Mouse (Mus musculus) neural tube, embryonic 12.5 days (tissue): ENCODE measurements around the gene Angptl6. TPM values are rescaled to one million over a fixed set of nuclear protein-coding genes. Genes with fewer than 3 reads are reported as not detected.
"Not testable (repeated sequence)": the region's sequence is repeated elsewhere in the genome, so short reads cannot be mapped to it uniquely, and the experiment has no call there.

Source experiments
- ATAC-seq: fragments of 200-750 bp; cut with Nextera tagmentation; 2 replicates; pipeline ENCODE4 v1.8.0; 2017; ENCODE audit warnings: low read depth, mild to moderate bottlenecking, moderate TSS enrichment, moderate library complexity; ENCODE audit not compliant: low FRiP score
- H3K27ac ChIP-seq: fragments of 300-500 bp; sonication (generic); 2 replicates; pipeline ENCODE4 v1.5.1; 2016
- H3K27me3 ChIP-seq: fragments of 300-500 bp; sonication (generic); replicated peaks from 2 replicates; pipeline ENCODE4 v1.6.1; 2016; ENCODE audit warnings: mild to moderate bottlenecking
- H3K36me3 ChIP-seq: fragments of 300-500 bp; sonication (generic); 2 replicates; pipeline ENCODE4 v1.6.1; 2016; ENCODE audit warnings: mild to moderate bottlenecking
- H3K4me1 ChIP-seq: fragments of 300-500 bp; sonication (generic); 2 replicates; pipeline ENCODE4 v1.6.1; 2016
- H3K4me2 ChIP-seq: fragments of 300-500 bp; sonication (generic); replicated peaks from 2 replicates; pipeline ENCODE4 v1.6.1; 2016; ENCODE audit warnings: mild to moderate bottlenecking
- H3K4me3 ChIP-seq: fragments of 300-500 bp; sonication (generic); 2 replicates; pipeline ENCODE4 v1.5.1; 2016
- H3K9ac ChIP-seq: fragments of 300-500 bp; sonication (generic); 2 replicates; pipeline ENCODE4 v1.6.1; 2016; ENCODE audit warnings: mild to moderate bottlenecking
- H3K9me3 ChIP-seq: fragments of 300-500 bp; sonication (generic); 2 replicates; pipeline ENCODE4 v1.6.1; 2016; ENCODE audit warnings: mild to moderate bottlenecking
- WGBS: fragments of 180-500 bp; shearing (Covaris S2); methylation state at CpG from one replicate; pipeline ENCODE4 v1.1.7; 2016; 5-methylcytosine and 5-hydroxymethylcytosine counted together
- polyA plus RNA-seq: library from polyadenylated mRNA; unstranded; fragments of >200 nt; fragmentation: Nextera tagmentation; extraction: Ambion mirVana; gene quantifications from 2 replicates; pipeline ENCODE4 v1.2.1, GENCODE M21; 2016

The Angptl6 gene
- polyA plus RNA-seq, 1 experiment from 2014 or later = 5.8 TPM

DNA sequence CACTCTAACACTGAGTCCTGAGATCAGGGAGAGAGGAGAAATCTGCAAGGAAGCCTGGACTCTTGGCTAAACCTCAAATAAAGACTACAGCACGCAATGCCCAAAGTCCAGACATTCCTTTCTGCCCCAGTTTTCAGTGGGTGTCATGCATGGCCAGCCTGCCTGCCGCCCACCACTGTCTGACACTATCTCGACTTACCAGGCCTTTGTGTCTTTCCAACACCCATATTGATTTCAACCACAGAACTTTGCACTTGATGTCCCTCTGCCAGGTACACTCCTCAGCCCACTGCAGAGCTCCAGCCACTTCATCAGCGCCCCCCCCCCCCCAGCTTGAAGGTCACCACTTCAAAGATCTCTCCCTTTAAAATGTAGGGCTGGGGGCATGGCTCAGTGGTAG, 17.3 kb downstream of the Angptl6 start:
- Histone ChIP-seq H3K4me3 (0 out of 2 replicates have a peak overlapping the region, but pooled peaks have one; percentile 0), H3K4me1 (no peaks in the 10 kb centered on the region), H3K36me3 (no peaks in the 10 kb centered on the region), H3K4me2 (no peak overlapping the region), H3K9ac (no peak overlapping the region), H3K27me3 (peaks cover 3% of the 10 kb centered on the region; the same call in 1 of the 2 replicates), H3K9me3 (no peaks in the 10 kb centered on the region), H3K27ac (no peak overlapping the region)
- ATAC-seq = no peak
- 55% methylated on average over 4 of the region's 4 CpGs for WGBS

DNA sequence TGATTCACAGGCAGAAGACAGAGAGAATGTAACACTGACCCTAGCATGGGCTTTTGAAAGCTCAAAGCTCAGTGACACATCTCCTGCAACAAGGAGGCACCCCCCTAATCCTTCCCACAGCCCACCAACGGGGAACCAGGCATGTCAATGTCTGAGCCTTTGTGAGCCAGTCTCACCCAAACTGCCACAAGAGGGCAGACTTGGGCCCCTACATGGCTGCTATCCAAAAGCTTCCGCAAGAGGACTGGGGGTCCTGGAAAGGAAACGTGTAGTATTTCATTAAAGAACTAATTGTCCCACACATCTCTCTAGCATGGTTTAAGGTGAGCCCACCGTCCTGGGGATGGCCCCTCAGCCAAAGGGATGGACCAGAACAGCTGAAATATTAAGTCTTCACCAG, 17.7 kb downstream of the Angptl6 start:
- no peak overlapping the region for H3K27ac ChIP-seq
- no peaks in the 10 kb centered on the region for H3K4me1 ChIP-seq
- no peak for ATAC-seq
- no peaks in the 10 kb centered on the region for H3K36me3 ChIP-seq
- H3K4me2 ChIP-seq = no peak overlapping the region
- no peaks in the 10 kb centered on the region for H3K9me3 ChIP-seq
- 15% methylated on average over 4 of the region's 4 CpGs for WGBS
- H3K9ac ChIP-seq = no peak overlapping the region
- 0 out of 2 replicates have a peak, but pooled peaks cover 3% of the 10 kb centered on the region for H3K27me3 ChIP-seq
- H3K4me3 ChIP-seq = 0 out of 2 replicates have a peak overlapping the region, but pooled peaks have one; percentile 0

DNA sequence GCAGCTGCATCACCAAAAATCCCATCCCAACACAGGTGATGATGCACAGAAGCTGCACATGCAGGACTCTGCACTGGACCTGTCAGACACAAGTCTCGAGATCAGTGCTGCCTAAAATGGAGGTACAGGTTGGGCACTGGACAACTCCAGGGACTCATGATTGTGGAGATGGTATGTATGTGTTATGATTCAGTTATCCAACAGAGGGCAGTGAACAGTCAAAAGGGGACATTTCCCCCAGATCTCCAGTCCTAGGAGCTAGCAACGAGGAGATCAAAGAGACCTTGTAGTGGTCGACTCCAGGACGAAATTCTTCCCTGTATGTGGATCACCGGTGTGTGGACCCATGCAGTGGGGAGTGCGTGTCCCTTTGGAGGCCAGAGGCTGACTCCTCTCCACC, 19.6 kb downstream of the Angptl6 start:
- Histone ChIP-seq H3K27ac (no peak overlapping the region), H3K4me2 (no peak overlapping the region), H3K36me3 (no peaks in the 10 kb centered on the region), H3K9me3 (no peaks in the 10 kb centered on the region), H3K9ac (no peak overlapping the region), H3K4me3 (no peak overlapping the region), H3K27me3 (0 out of 2 replicates have a peak, but pooled peaks cover 3% of the 10 kb centered on the region), H3K4me1 (no peaks in the 10 kb centered on the region)
- WGBS = 41% methylated on average over 6 of the region's 6 CpGs
- no peak for ATAC-seq

DNA sequence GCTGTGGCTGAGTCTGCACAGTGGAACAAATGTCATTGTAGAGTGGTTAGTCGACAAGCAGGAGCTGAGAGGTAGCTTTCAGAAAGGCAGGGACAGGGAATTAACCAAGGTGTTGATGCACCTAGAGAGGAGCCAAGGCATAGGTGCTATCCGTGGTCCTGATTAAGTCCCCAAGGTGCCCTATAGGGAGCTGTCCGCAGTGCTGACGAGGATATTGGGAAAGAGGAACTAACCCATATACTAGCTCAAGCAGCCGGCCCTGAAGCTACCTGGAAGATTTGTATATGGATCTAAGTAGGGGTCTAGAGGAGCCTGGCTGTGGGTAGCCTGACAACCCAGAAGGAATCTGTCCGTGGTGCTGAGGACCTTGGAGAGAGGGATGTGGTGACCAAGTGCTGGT, 22.4 kb downstream of the Angptl6 start:
- Histone ChIP-seq H3K27me3 (peaks cover 3% of the 10 kb centered on the region; the same call in 1 of the 2 replicates), H3K9me3 (no peaks in the 10 kb centered on the region), H3K4me1 (no peaks in the 10 kb centered on the region), H3K4me3 (no peak overlapping the region), H3K27ac (no peak overlapping the region), H3K36me3 (no peaks in the 10 kb centered on the region), H3K4me2 (no peak overlapping the region), H3K9ac (no peak overlapping the region)
- 12% methylated on average over 6 of the region's 6 CpGs for WGBS
- ATAC-seq = no peak

DNA sequence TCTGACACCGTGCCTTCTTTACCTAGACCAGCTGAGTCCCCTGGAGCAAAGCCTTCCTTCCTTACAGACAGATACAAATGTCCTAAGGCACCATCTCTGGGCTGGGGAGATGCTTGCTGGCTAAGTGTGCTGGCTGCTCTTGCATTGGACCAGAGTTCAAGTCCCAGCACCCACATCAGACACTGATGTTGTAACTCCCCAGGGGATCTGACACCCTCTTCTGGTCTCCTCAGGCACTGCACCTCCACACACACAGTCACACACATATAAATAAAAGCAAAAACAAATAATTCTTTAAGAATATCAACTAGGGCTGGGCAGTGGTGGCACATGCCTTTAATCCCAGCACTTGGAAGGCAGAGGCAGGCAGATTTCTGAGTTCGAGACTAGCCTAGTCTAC, 29.3 kb downstream of the Angptl6 start:
- no peak for ATAC-seq
- Histone ChIP-seq H3K4me3 (no peak overlapping the region), H3K9me3 (no peaks in the 10 kb centered on the region), H3K36me3 (no peaks in the 10 kb centered on the region), H3K27me3 (no peaks in the 10 kb centered on the region; the same call in 1 of the 2 replicates), H3K9ac (no peak overlapping the region), H3K4me1 (no peaks in the 10 kb centered on the region), H3K4me2 (no peak overlapping the region), H3K27ac (no peak overlapping the region)
- WGBS = 91% methylated on average over 2 of the region's 2 CpGs

DNA sequence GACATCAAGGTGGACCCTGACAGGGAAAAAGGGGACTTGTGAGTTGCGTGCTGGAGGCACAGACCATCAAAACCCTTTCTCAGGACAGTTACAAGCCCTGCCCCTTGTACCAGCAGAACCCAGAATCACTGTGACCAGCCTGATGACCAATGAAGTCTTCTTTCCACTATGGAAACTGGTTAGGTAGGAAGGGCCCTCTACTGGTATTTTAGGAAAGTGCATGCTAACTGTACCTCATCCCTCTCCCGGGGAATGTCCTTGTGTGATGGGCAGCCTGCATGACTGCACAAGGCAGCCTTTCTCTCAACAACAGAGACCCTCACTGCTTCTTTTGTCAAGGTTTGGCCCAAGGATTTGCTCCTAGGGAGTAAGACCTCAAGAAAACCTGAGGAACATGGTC, 36.9 kb downstream of the Angptl6 start:
- WGBS = 26% methylated on average over 2 of the region's 2 CpGs
- Histone ChIP-seq H3K4me3 (no peak overlapping the region), H3K27ac (no peak overlapping the region), H3K9ac (no peak overlapping the region), H3K9me3 (no peaks in the 10 kb centered on the region), H3K4me2 (no peak overlapping the region), H3K4me1 (no peaks in the 10 kb centered on the region), H3K36me3 (no peaks in the 10 kb centered on the region), H3K27me3 (no peaks in the 10 kb centered on the region)
- ATAC-seq = no peak

DNA sequence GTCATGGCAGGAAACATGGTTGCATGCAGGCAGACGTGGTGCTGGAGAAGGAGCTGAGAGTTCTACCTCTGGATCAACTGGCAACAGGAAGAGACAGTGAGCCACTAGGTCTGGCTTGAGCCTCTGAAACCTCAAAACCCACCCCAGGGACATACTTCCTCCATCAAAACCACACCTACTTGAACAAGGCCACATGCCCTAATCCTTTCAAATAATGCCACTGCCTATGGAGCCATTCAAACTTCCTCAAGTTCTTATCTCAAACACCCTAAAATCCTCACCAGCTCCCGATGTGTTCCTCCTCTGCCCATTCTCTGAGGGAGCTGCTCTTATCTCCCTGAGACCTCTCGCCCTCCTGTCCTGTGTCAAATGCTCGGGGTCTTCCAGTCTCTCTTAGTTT, 37.3 kb downstream of the Angptl6 start:
- H3K9me3 ChIP-seq = no peaks in the 10 kb centered on the region
- no peak overlapping the region for H3K27ac ChIP-seq
- no peak overlapping the region for H3K4me2 ChIP-seq
- H3K4me1 ChIP-seq = no peaks in the 10 kb centered on the region
- H3K9ac ChIP-seq = no peak overlapping the region
- WGBS = 77% methylated on average over 4 of the region's 4 CpGs
- no peaks in the 10 kb centered on the region for H3K36me3 ChIP-seq
- H3K27me3 ChIP-seq = no peaks in the 10 kb centered on the region
- no peak for ATAC-seq
- no peak overlapping the region for H3K4me3 ChIP-seq

DNA sequence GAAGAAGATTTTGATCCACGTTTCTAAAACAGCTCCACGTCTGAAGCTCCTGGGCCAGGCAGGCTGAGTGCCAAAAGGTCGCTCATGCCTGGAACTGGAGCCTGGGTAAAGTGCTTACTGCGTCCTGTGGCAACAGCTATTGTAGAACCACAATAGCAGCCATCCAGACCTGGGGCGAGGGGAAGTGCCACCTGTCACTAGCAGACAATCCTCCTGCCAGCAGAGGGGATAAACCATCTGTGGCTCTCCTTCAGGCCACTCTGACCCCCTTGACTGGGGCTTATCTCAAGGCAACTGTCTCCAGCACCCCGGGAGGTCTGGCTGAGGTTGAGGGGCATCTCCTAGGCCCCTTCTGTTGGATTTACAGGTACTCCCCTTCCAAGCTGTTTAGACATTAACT, 40.6 kb downstream of the Angptl6 start:
- Histone ChIP-seq H3K27ac (no peak overlapping the region), H3K4me3 (no peak overlapping the region), H3K9ac (no peak overlapping the region), H3K4me2 (no peak overlapping the region), H3K36me3 (no peaks in the 10 kb centered on the region), H3K9me3 (no peaks in the 10 kb centered on the region), H3K4me1 (no peaks in the 10 kb centered on the region), H3K27me3 (no peaks in the 10 kb centered on the region)
- no peak for ATAC-seq
- 62% methylated on average over 6 of the region's 6 CpGs for WGBS

DNA sequence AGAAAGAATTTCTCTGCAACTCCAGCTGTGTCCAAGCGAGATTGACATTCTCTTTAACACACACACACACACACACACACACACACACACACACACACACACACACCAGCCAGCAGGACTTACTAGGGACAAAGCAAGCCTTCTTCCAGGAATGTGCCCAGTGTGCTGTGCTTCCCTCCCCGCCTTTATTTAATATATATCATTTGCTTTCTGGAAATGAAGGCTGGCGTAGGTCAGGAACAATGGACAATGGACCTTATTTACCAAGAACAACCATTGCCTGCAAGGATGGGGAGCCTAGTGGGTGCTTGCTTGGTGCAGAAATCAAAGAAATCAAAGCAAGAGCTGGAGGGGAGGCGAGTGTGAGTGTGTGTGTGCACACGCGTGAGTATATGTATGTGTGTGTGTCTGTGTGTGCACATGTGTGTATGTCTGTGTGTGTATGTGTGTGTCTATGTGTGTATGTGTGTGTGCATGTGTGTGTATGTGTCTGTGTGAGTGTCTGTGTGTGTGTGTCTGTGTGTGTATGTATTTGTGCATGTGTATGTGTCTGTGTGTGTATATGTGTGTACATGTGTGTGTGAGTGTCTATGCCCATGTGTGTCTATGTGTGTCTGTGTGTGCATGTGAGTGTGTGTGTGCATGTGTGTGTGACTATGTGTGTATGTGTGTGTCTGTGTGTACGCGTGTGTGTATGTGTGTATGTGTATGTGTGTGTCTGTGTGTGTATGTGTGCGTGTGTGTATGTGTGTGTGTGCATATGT, 42.2 kb downstream of the Angptl6 start:
- 83% methylated on average over 9 of the region's 9 CpGs for WGBS
- Histone ChIP-seq H3K27me3 (no peaks in the 10 kb centered on the region; the same call in 1 of the 2 replicates), H3K9ac (no peak overlapping the region), H3K36me3 (no peaks in the 10 kb centered on the region), H3K9me3 (no peaks in the 10 kb centered on the region), H3K4me3 (no peak overlapping the region), H3K27ac (no peak overlapping the region), H3K4me2 (no peak overlapping the region), H3K4me1 (no peaks in the 10 kb centered on the region)
- no peak for ATAC-seq

DNA sequence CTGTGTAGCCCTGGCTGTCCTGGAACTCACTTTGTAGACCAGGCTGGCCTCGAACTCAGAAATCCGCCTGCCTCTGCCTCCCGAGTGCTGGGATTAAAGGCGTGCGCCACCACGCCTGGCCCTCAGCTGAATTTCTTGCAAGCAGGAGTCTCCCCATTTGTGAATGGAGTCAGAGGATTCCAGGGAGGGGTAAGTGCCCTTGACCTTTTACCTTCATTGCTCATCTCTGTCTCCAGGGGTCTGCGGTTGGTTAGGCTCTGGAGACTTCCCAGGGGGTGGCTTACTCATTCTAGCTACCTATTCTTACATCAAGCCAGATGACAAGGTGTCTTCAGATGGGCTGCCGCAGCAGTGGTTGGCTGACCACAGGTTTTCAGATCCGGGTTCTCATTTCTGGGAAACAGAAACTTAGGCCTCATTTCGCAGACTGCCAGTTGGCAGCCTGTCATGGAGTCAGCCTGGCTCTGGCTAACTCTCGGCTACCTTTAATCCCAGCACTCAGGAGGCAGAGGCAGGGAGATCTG, 44.0 kb downstream of the Angptl6 start:
- H3K27me3 ChIP-seq, H3K36me3 ChIP-seq, H3K27ac ChIP-seq, H3K4me3 ChIP-seq, H3K4me2 ChIP-seq, H3K9me3 ChIP-seq, ATAC-seq, H3K9ac ChIP-seq, H3K4me1 ChIP-seq: not testable (repeated sequence)
- 88% methylated on average over 11 of the region's 11 CpGs for WGBS

DNA sequence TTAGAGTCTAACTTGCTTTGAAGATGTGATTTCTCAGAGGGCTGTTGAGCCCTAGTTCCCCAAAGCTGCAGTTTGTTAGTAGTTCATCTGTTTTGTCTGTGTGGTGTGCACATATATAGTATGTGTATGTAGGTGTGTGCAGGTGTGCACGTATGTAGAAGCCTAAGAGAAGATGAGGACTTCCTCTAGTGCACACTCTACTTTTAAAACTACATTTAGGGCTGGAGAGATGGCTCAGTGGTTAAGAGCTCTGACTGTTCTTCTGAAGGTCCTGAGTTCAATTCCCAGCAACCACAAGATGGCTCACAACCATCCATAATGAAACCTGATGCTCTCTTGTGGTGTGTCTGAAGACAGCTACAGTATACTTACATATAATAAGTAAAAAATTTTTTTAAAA, 44.6 kb downstream of the Angptl6 start:
- Histone ChIP-seq H3K9ac (no peak overlapping the region), H3K27me3 (no peaks in the 10 kb centered on the region; the same call in 1 of the 2 replicates), H3K36me3 (no peaks in the 10 kb centered on the region), H3K27ac (no peak overlapping the region), H3K9me3 (no peaks in the 10 kb centered on the region), H3K4me1 (peaks cover 6% of the 10 kb centered on the region; the same call in 1 of the 2 replicates), H3K4me2 (no peak overlapping the region), H3K4me3 (no peak overlapping the region)
- WGBS = 65% methylated on average over 1 of the region's 1 CpGs
- no peak for ATAC-seq

DNA sequence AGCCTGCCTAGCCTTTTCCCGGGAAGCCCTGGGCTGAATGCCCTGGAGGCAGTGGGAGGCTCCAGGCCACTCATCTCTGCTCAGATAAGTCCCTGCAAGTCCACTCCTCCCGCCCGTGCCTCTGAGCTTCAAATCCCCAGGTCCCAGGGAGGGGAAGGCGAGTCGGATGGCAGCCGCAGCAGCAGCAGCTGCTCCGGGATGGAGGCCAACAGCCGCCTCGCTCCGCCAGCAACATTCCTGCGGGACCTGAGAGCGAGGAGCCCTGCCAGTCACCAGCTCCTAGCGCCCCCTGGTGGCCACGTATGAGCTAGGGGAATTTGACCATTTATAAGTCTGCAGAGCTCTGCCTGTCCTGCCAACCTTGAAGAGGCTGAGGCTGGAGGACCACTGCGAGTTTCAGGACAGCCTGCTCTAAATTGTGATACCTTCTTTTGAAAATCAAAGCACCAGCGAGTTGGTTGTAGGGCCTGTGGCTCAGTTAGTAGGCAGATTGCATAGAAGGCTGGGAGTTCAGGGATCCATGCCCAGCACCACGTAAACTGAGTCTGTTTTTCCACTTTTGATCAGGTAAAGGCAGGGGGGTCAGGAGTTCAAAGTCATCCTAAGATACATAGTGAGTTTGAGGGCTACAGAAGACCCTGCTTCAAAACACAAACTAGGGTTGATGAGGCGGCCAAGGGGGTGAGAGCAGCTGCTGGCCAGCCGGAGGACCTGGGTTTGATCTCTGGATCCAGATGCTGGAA, 48.5 kb downstream of the Angptl6 start:
- ATAC-seq = peak; percentile 90
- H3K4me2 ChIP-seq = peak overlapping the region; percentile 45
- H3K9me3 ChIP-seq = no peaks in the 10 kb centered on the region
- WGBS = 17% methylated on average over 19 of the region's 19 CpGs
- H3K4me3 ChIP-seq = no peak overlapping the region
- H3K27ac ChIP-seq = no peak overlapping the region
- no peaks in the 10 kb centered on the region; the same call in 1 of the 2 replicates for H3K27me3 ChIP-seq
- H3K36me3 ChIP-seq = no peaks in the 10 kb centered on the region
- H3K9ac ChIP-seq = peak overlapping the region; percentile 49; the same call in 1 of the 2 replicates
- H3K4me1 ChIP-seq = peaks cover 6% of the 10 kb centered on the region; the same call in 1 of the 2 replicates
